Mouse (Mus musculus): ENCODE results near the gene Tmem30b.

DNA sequence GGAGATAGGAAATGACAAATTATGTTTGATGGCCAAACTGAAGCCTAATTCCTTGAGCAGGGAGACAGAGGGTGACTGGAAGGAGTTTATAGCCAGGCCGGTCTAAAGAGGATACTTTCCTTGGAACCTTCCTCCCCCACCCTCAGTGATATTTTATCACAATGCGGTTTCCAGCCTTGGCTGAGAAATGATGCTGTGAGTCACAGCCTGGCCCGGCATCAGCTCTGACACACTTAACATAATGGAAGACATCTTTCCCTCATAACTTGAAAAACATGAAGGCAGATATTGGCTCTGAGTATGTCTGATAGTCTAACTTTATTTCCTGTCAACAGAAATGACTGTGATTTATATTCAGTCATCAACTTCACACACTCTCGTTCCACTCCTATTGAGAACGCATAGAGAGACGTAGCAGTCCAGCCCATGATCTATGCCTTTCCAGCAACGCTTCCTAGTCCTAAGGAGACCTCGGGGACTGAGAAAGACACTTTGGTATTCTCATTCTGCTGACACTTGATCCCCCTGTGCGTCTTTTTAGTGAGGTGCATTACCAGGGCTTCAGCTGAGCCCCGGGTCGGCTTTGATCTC lies 14.2 kb downstream of the Tmem30b start:
- TF ChIP-seq CTCF (IDR thresholded peaks at IDR 0.05; ENCODE audit: low read depth, low read length): no peak
- TF ChIP-seq POLR2A (IDR thresholded peaks at IDR 0.05; ENCODE audit: borderline replicate concordance, low read depth, low read length): no peak

Data from bone marrow macrophage, adult 2 months (primary cell).